Mouse (Mus musculus) ES-CJ7 (cell line): ENCODE data around the gene Bbs2.

ENCODE experiments used
- DNase-seq: peaks from one replicate; pipeline ENCODE4 v3.0.0; 2011; ENCODE audit warnings: low read depth, low spot score

Bbs2 gene

DNA sequence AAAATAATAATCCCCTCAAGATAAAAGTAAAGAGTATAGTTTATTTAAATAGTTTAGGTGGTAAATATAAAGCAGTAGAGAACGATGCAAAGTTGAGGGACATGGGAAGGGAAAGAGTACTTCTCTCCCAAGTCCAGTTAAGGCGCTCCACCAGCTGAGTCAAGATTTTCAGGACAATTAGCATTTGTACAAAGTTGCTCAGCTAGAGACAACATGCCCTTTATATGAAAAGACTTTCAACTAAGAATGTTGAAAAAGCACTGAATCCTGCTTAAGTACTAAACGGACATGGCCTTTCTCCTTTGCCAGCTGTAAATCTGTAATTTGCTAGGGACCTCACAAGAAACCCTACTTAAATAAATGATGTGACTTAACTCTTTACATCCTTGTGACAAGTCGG lies 268 bp upstream of the Bbs2 start:
- no peak for DNase-seq

GRCm38 (mm10) chr8:94094281-94094680 lies 4.4 kb downstream of the Bbs2 start:
- DNase-seq: peak; percentile 67

DNA sequence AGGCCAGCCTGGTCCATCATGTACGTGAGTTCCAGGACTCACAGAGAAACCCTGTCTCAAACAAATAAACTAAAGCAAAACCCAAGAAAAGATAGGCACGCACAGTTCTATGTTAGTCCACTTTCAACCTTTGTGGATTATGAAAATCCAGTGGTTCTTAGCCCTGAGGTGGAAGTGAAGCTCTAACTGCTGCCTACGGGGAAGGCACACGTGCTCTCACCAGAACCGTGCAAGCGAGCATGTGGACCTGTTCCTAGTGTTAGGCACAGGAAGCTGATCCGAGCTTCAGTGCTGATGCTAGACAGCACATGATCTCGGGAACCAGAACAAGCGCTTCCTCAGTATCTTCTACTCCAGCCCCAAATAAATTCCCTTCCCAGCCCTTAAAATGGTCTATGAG lies 5.9 kb downstream of the Bbs2 start:
- no peak for DNase-seq

GRCm38 (mm10) chr8:94089715-94090114 lies 9.0 kb downstream of the Bbs2 start:
- DNase-seq: peak; percentile 40

GRCm38 (mm10) chr8:94087964-94088363 lies 10.8 kb downstream of the Bbs2 start:
- no peak for DNase-seq

- no peak for DNase-seq
Observed at GRCm38 (mm10) chr8:94076461-94077192, 22.1 kb downstream of the Bbs2 start.

GRCm38 (mm10) chr8:94068793-94069192 lies 29.9 kb downstream of the Bbs2 start:
- DNase-seq: peak; percentile 59

- no peak for DNase-seq
Observed at GRCm38 (mm10) chr8:94066121-94066863, 32.4 kb downstream of the Bbs2 start.

DNA sequence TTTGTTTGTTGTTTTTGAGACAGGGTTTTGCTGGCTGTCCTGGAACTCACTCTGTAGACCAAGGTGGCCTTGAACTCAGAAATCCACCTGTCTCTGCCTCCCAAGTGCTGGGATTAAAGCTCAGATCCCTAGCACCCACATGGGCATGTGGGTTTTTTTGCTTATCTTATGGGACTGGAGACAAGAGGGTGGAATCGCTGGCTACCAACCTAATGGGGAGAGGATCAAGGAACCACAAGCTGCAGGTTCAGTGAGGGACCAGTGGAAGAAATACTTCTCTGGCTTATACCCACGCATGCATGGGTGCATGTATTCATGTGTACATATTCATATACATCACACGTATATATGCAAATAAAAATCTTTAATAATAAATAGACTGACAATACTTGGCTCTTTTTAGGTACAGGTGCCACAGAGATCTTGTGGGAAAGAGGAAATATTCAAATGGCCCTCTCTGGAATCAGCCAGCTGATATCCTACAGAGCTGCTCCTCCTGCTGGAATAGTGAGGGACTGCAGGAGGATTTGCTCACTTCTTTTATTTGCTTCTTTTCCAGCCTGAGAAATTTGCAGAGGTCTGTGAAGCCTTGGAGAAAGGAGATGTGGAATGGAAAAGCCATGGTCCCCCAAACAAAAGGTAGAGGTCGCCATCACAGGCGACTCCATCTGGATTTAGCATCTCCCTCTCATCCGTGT lies 41.4 kb downstream of the Bbs2 start:
- DNase-seq: peak; percentile 56

DNA sequence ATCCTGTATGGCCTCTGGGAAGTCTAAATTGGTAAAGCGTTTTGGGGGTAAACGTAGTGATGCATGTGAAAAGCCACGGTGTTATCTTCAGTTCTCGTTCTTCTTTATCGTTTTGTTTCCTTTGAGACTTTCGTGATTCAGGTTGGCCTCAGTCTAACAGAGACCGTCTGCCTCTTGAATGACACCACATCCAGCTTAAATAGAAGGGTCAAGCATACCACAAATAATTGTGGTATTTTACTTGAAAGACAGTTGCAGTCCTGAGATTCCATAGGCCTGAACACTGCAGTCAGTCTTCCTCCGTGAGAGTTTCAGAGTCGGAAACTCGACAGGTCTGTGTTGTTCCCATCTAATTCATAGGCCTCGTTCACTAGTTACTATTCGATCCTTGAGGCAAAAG lies 46.0 kb downstream of the Bbs2 start:
- no peak for DNase-seq

- DNase-seq: no peak
Observed at GRCm38 (mm10) chr8:94047845-94048244, 50.9 kb downstream of the Bbs2 start.

DNA sequence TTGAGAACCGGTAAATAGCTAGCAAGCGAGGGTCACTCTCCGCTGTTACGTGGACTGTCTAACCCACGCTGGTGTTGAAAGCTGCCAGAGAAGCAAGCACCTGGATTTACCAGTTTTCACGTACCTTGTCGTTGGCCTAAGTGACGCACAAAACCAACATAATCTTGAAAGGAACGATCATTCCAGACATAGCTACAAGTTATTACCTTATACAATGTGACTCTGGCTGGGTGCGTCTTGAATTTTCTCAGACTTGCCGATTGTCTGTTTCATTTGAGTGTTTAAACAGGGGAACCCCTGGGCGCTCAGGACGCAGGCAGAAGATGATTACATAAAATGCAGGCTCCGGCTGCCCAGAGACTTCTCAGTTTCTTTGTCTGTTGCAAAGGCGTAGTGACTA lies 60.9 kb downstream of the Bbs2 start:
- DNase-seq: no peak

- DNase-seq: peak; percentile 100
Observed at GRCm38 (mm10) chr8:94036944-94037524, 61.7 kb downstream of the Bbs2 start, which contains the start of the genes Nudt21 and Ogfod1. TSS of gene Nudt21 (minus strand) at chr8:94037031. TSS of gene Ogfod1 (plus strand) at chr8:94037198.

- peak; percentile 79 for DNase-seq
Observed at GRCm38 (mm10) chr8:94036541-94036940, 62.2 kb downstream of the Bbs2 start.

- no peak for DNase-seq
Observed at GRCm38 (mm10) chr8:94035200-94035599, 63.5 kb downstream of the Bbs2 start.

GRCm38 (mm10) chr8:94033601-94034000 lies 65.1 kb downstream of the Bbs2 start:
- peak; percentile 70 for DNase-seq

DNA sequence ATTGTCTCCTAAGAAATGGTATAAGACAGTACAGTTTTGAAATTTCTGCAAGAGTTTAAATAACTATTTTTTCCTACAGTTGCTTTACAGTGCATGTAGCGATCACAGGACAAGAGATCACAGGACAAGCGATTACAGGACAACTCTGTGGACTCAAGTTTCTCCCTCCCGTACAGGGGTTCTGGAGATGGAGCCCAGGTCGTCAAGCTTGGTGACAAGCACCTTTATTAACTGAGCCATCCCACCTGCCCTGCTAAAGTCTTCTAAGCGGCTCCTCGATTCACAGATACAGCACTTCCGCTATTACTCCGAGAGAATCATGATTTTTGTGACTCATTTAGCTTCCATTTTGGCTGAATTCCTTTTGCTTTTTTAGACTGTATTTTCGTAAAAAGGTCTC lies 69.0 kb downstream of the Bbs2 start:
- no peak for DNase-seq

DNA sequence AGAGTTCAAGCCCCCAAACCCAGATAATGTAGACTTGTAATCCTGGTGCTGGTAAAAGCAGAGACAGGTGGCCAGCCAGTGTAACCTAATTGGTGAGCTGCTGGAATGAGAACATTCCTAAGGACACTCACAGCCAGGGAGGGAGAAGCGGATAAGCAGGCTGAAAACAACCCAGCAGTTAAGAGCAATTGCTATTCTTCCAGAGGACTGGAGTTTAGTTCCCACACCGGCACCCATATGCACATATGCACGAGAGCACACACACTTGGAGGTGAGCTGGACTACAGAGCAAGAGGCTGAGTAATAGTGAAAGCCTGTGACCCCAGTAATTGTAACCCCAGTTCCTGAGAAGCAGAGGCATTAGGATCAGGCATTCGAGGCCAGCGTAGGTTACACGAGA lies 74.8 kb downstream of the Bbs2 start:
- no peak for DNase-seq
